Mouse (Mus musculus): Measurements from ENCODE around the gene St14. TPM values are rescaled to one million over a fixed set of nuclear protein-coding genes. Genes with fewer than 3 reads are reported as not detected.

The St14 gene
- polyA plus RNA-seq, 1 experiment = 12.9 TPM

DNA sequence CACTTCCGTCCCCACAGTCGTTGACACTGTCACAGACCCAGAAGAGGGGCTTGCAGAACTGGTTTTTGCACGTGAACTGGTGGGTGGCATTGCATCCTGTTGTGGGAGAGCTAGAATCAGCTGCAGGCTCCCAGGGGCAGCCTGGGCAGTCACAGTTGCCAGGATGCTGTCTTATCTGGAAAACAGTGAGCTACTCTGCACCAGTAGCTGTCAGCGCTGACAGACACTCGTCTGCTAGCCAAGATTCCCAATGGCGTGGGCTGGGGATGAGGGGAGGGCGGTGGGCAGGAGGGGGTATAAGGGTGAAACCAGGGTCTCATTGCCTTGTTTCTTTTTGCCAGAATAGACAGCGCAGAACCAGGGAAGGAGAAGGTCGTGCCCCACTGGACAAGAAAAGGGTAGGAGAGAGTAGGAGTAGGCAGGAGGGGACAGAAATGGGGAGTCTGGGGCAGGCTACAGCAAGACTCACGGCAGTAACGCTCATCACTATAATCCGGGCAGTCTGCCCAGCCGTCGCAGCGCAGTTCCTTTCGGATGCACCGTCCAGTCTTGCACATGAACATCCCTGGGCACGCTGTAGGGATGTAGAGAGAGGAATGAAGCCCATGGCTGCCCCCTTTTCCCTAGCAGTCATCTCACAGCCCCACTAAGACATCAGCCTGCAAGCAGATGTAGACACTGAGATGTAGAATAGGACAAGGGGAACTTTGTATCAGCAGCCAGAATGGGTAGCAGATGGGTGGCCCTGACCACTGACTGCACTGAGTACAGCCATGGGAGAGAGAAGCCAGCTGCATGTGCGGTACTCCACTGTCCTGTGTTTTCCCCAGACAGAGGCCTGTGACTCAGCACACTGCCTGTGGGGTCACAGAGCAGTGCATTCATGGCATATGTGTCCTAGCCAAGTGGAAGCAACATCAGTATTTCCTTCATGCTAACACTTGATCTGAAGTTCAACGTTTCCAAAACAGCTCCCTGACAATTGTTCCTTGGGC is 34.3 kb downstream of the St14 start:
- WGBS = 89% methylated on average over 20 of the region's 20 CpGs
- H3K4me1 ChIP-seq (ENCODE audit: control insufficient read depth, insufficient read depth, insufficient read length) = no peaks in the 10 kb centered on the region
- H3K4me3 ChIP-seq (ENCODE audit: extremely low read depth, insufficient read depth, insufficient read length) = no peak overlapping the region
- H3K36me3 ChIP-seq (ENCODE audit: control insufficient read depth, insufficient read depth, low read length) = peaks cover 3% of the 10 kb centered on the region; the same call in 1 of the 2 replicates
- H3K27ac ChIP-seq (ENCODE audit: insufficient read depth, low read length) = no peak overlapping the region
- no peaks in the 10 kb centered on the region for H3K27me3 ChIP-seq (ENCODE audit: control insufficient read depth, insufficient read depth, low read length)
- no peak for DNase-seq (ENCODE audit: low read depth in 1 of 2, low spot score in 2 of 2)
- no peak for TF ChIP-seq POLR2A (IDR thresholded peaks at IDR 0.05; ENCODE audit: low read depth, low read length)
- no peak for TF ChIP-seq CTCF (IDR thresholded peaks at IDR 0.05; ENCODE audit: extremely low read depth, insufficient read depth, insufficient read length, insufficient replicate concordance)

GRCm38 (mm10) chr9:31092833-31093195 is 38.8 kb downstream of the St14 start:
- TF ChIP-seq POLR2A (IDR thresholded peaks at IDR 0.05; ENCODE audit: low read depth, low read length) = no peak
- no peak for TF ChIP-seq CTCF (IDR thresholded peaks at IDR 0.05; ENCODE audit: extremely low read depth, insufficient read depth, insufficient read length, insufficient replicate concordance)
- H3K27me3 ChIP-seq (ENCODE audit: control insufficient read depth, insufficient read depth, low read length) = no peaks in the 10 kb centered on the region
- DNase-seq (ENCODE audit: low read depth in 1 of 2, low spot score in 2 of 2) = no peak
- no peaks in the 10 kb centered on the region for H3K4me1 ChIP-seq (ENCODE audit: control insufficient read depth, insufficient read depth, insufficient read length)
- WGBS = 95% methylated on average over 10 of the region's 10 CpGs
- no peak overlapping the region for H3K4me3 ChIP-seq (ENCODE audit: extremely low read depth, insufficient read depth, insufficient read length)
- H3K27ac ChIP-seq (ENCODE audit: insufficient read depth, low read length) = no peak overlapping the region
- peaks cover 6% of the 10 kb centered on the region for H3K36me3 ChIP-seq (ENCODE audit: control insufficient read depth, insufficient read depth, low read length)

- no peak for DNase-seq (ENCODE audit: low read depth in 1 of 2, low spot score in 2 of 2)
- Histone ChIP-seq H3K4me1 (ENCODE audit: control insufficient read depth, insufficient read depth, insufficient read length) (no peaks in the 10 kb centered on the region), H3K27ac (ENCODE audit: insufficient read depth, low read length) (no peak overlapping the region), H3K36me3 (ENCODE audit: control insufficient read depth, insufficient read depth, low read length) (peaks cover 6% of the 10 kb centered on the region), H3K4me3 (ENCODE audit: extremely low read depth, insufficient read depth, insufficient read length) (no peak overlapping the region), H3K27me3 (ENCODE audit: control insufficient read depth, insufficient read depth, low read length) (no peaks in the 10 kb centered on the region)
- WGBS = 91% methylated on average over 18 of the region's 18 CpGs
- TF ChIP-seq POLR2A (IDR thresholded peaks at IDR 0.05; ENCODE audit: low read depth, low read length) (no peak), CTCF (IDR thresholded peaks at IDR 0.05; ENCODE audit: extremely low read depth, insufficient read depth, insufficient read length, insufficient replicate concordance) (no peak)
These were observed 39.4 kb downstream of the St14 start for GRCm38 (mm10) chr9:31092111-31092832.

- Histone ChIP-seq H3K4me3 (ENCODE audit: extremely low read depth, insufficient read depth, insufficient read length) (no peak overlapping the region), H3K36me3 (ENCODE audit: control insufficient read depth, insufficient read depth, low read length) (peaks cover 3% of the 10 kb centered on the region; the same call in 1 of the 2 replicates), H3K27ac (ENCODE audit: insufficient read depth, low read length) (no peak overlapping the region), H3K27me3 (ENCODE audit: control insufficient read depth, insufficient read depth, low read length) (no peaks in the 10 kb centered on the region), H3K4me1 (ENCODE audit: control insufficient read depth, insufficient read depth, insufficient read length) (no peaks in the 10 kb centered on the region)
- WGBS = 93% methylated on average over 10 of the region's 10 CpGs
- no peak for TF ChIP-seq POLR2A (IDR thresholded peaks at IDR 0.05; ENCODE audit: low read depth, low read length)
- TF ChIP-seq CTCF (IDR thresholded peaks at IDR 0.05; ENCODE audit: extremely low read depth, insufficient read depth, insufficient read length, insufficient replicate concordance) = no peak
- DNase-seq (ENCODE audit: low read depth in 1 of 2, low spot score in 2 of 2) = no peak
These were observed 40.5 kb downstream of the St14 start for GRCm38 (mm10) chr9:31091162-31091581.

GRCm38 (mm10) chr9:31090081-31091023 is 41.3 kb downstream of the St14 start:
- no peaks in the 10 kb centered on the region for H3K4me1 ChIP-seq (ENCODE audit: control insufficient read depth, insufficient read depth, insufficient read length)
- 84% methylated on average over 29 of the region's 29 CpGs for WGBS
- H3K36me3 ChIP-seq (ENCODE audit: control insufficient read depth, insufficient read depth, low read length) = peaks cover 3% of the 10 kb centered on the region; the same call in 1 of the 2 replicates
- no peaks in the 10 kb centered on the region for H3K27me3 ChIP-seq (ENCODE audit: control insufficient read depth, insufficient read depth, low read length)
- H3K27ac ChIP-seq (ENCODE audit: insufficient read depth, low read length) = no peak overlapping the region
- H3K4me3 ChIP-seq (ENCODE audit: extremely low read depth, insufficient read depth, insufficient read length) = no peak overlapping the region
- no peak for DNase-seq (ENCODE audit: low read depth in 1 of 2, low spot score in 2 of 2)
- no peak for TF ChIP-seq CTCF (IDR thresholded peaks at IDR 0.05; ENCODE audit: extremely low read depth, insufficient read depth, insufficient read length, insufficient replicate concordance)
- TF ChIP-seq POLR2A (IDR thresholded peaks at IDR 0.05; ENCODE audit: low read depth, low read length) = no peak

DNA sequence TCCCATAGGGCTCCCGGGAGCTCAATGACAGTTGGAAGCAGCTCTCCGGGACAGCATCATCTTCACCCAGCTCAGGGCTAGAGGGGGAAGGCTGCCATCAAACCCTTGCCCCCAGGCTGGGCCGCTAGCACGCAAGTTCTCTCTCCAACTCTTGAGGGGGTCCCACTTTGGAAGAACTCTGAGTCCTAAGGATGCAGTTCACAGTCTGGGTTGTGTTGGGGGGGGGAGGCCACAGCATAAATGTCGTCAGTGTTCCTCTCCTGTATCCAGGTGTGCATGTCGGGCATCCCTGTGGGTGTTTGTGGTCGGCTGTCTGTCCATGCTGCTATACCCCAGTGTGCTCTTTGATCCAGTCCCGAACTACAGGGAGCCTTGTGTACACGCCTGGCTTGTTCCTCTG is 42.1 kb downstream of the St14 start:
- 89% methylated on average over 9 of the region's 9 CpGs for WGBS

More for the DNA sequence above, 42.1 kb downstream of the St14 start:
- no peak for DNase-seq (ENCODE audit: low read depth in 1 of 2, low spot score in 2 of 2)
- H3K27ac ChIP-seq (ENCODE audit: insufficient read depth, low read length) = no peak overlapping the region
- H3K4me3 ChIP-seq (ENCODE audit: extremely low read depth, insufficient read depth, insufficient read length) = no peak overlapping the region
- TF ChIP-seq POLR2A (IDR thresholded peaks at IDR 0.05; ENCODE audit: low read depth, low read length) (no peak), CTCF (IDR thresholded peaks at IDR 0.05; ENCODE audit: extremely low read depth, insufficient read depth, insufficient read length, insufficient replicate concordance) (no peak)
- H3K4me1 ChIP-seq (ENCODE audit: control insufficient read depth, insufficient read depth, insufficient read length) = no peaks in the 10 kb centered on the region
- peaks cover 3% of the 10 kb centered on the region; the same call in 1 of the 2 replicates for H3K36me3 ChIP-seq (ENCODE audit: control insufficient read depth, insufficient read depth, low read length)
- no peaks in the 10 kb centered on the region for H3K27me3 ChIP-seq (ENCODE audit: control insufficient read depth, insufficient read depth, low read length)
